Mouse (Mus musculus) cortical plate, adult 2 months (tissue): ENCODE data around the gene Dna2.

Experiments used
- CTCF ChIP-seq: fragments of 200-500 bp; IDR thresholded peaks from 2 replicates; pipeline ENCODE4 v1.5.1; 2011; ENCODE audit warnings: mild to moderate bottlenecking, control low read depth, low read length; ENCODE audit not compliant: insufficient read depth; ENCODE audit errors: extremely low read depth
- POLR2A ChIP-seq: fragments of 200-500 bp; IDR thresholded peaks from 2 replicates; pipeline ENCODE4 v1.6.1; 2011; ENCODE audit warnings: mild to moderate bottlenecking, low read length, control low read depth; ENCODE audit not compliant: insufficient read depth; ENCODE audit errors: extremely low read depth

DNA sequence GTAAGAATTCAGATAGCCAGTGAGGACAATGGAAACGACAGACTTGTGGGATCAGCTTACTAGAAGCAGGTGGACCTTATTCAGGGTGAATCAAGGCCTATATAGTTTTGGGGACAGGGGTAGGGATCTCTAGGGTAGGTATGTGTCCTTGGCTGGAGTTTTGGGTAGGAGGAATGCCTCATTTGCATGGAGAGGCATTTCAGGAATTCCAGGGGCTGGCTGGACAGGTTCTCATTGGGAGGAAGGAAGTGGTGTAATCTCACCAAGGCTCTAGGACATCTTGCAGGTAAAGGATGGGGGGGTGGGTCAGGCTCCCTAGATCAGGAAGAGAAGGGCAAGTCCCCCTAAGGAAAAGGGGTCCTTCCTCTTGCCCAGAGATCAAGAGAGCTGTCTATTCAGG lies 44.0 kb upstream of the Dna2 start:
- TF ChIP-seq POLR2A (no peak), CTCF (no peak)
